Mouse (Mus musculus) heart, embryonic 10.5 days (tissue): ENCODE results near the gene Gm42417. TPM values are rescaled to one million over a fixed set of nuclear protein-coding genes. Genes with fewer than 3 reads are reported as not detected.
A peak's percentile ranks its signal among the peaks of the same experiment; 100 is the strongest.
"Not testable (repeated sequence)": the region's sequence is repeated elsewhere in the genome, so short reads cannot be mapped to it uniquely, and the experiment has no call there.

Experiments used
- DNase-seq: peaks from one replicate; pipeline ENCODE4 v3.0.0-alpha.2; 2017; ENCODE audit warnings: low spot score
- H3K27ac ChIP-seq: fragments of 300-500 bp; sonication (generic); 2 replicates; pipeline ENCODE4 v1.5.1; 2016; ENCODE audit warnings: mild to moderate bottlenecking
- H3K27me3 ChIP-seq: fragments of 300-500 bp; sonication (generic); 2 replicates; pipeline ENCODE4 v1.6.1; 2016; ENCODE audit warnings: mild to moderate bottlenecking; ENCODE audit not compliant: poor library complexity, insufficient read depth, severe bottlenecking
- H3K36me3 ChIP-seq: fragments of 300-500 bp; sonication (generic); 2 replicates; pipeline ENCODE4 v1.6.1; 2016; ENCODE audit warnings: mild to moderate bottlenecking, moderate library complexity
- H3K4me1 ChIP-seq: fragments of 300-500 bp; sonication (generic); 2 replicates; pipeline ENCODE4 v1.6.1; 2016; ENCODE audit warnings: mild to moderate bottlenecking
- H3K4me3 ChIP-seq: fragments of 300-500 bp; sonication (generic); 2 replicates; pipeline ENCODE4 v1.5.1; 2016; ENCODE audit warnings: mild to moderate bottlenecking, moderate library complexity
- H3K9me3 ChIP-seq: fragments of 300-500 bp; sonication (generic); 2 replicates; pipeline ENCODE4 v1.6.1; 2016; ENCODE audit warnings: mild to moderate bottlenecking, moderate library complexity
- WGBS: fragments of 180-500 bp; shearing (Covaris S2); methylation state at CpG from one replicate; pipeline ENCODE4 v1.1.7; 2016; 5-methylcytosine and 5-hydroxymethylcytosine counted together
- polyA plus RNA-seq: library from polyadenylated mRNA; unstranded; fragments of >200 nt; fragmentation: Nextera tagmentation; extraction: Ambion mirVana; gene quantifications from 2 replicates; pipeline ENCODE4 v1.2.1, GENCODE M21; 2016

Gm42417 gene
- polyA plus RNA-seq, 1 experiment from 2014 or later, result 1.0 TPM

DNA sequence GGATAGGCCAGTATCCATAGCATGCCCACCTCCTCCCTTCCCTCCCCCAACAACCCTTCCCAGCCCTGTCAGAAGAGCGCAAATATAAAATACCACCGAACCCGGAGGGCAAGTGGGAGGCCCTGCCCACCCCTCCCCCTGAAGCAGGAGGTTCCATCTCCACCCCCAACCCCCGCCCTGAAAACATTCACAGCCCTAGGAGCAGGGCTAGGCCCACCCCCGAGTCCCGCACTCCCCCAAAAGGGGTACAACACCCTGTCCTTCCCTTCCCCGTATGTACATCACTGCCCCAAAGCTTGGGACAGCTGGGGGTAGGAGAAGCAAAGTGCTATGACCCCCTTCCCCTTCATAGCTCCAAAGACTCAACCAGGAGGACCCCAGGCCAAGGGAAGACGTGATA is 9.5 kb upstream of the Gm42417 start:
- Histone ChIP-seq H3K4me1 (peaks cover 43% of the 10 kb centered on the region), H3K4me3 (no peak overlapping the region), H3K27me3 (no peaks in the 10 kb centered on the region), H3K9me3 (no peaks in the 10 kb centered on the region), H3K36me3 (peaks cover 53% of the 10 kb centered on the region), H3K27ac (no peak overlapping the region)
- DNase-seq, result no peak
- WGBS, result 60% methylated on average over 8 of the region's 8 CpGs

DNA sequence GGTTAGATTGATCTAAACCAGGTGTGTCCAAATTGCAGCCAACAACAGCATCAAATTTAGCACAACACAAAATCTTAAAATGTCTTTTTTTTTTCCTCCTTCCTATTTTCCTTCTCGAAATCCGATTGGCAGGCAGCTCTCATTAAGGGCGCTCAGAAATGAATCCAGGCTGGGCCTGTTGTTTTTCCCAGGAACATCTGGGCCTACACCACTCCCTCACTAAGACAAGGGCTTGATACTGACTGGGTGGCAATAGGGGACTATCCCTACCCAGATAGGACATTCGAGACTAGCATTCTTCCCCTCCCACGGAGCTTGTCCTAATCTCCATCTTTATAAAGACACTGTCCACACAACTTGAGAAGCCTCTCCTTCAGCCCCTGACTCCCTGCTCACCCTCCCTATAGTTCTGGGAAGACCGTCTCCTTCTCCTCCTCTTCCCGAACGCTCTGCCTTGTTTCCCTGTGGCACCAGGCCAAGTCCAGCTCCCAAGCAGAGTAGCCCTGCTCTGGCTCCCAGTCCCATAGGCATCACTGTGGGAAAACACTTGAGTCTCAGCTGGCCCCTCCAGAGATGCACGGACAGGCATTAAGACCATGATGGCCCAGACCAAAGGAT is 8.9 kb upstream of the Gm42417 start:
- H3K4me3 ChIP-seq, result no peak overlapping the region
- no peaks in the 10 kb centered on the region for H3K27me3 ChIP-seq
- H3K4me1 ChIP-seq, result peaks cover 43% of the 10 kb centered on the region
- H3K27ac ChIP-seq, result peak overlapping the region; percentile 94; the same call in 1 of the 2 replicates
- 55% methylated on average over 9 of the region's 9 CpGs for WGBS
- no peaks in the 10 kb centered on the region for H3K9me3 ChIP-seq
- no peak for DNase-seq
- H3K36me3 ChIP-seq, result peaks cover 46% of the 10 kb centered on the region

DNA sequence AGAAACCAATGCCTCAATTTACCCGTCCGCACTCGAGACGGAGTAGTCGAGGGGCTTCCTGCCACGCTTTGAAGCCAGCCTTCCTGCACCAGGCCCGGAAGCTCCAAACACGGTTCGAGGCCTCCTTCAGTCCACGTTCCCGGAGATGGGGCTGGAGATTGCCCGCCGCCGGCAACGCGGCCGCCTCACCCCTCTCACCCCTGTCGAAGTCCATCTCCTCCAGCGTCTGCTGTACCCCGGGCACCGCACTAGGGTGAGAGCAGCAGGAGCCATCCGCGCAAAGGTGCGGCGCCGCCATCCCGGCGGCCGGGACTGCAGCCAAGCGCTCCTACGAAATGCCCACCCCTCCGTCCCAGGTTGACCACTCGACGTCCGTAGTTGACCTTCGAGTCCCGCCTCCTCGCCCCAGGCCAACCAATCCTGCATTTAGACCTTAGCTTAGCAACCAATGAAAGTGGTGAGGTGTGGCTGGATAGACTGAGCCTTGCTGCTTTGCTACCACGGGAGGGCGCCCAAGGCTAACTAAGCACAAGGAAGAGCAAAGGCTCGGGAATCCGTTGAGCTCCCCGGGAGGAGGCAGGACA is 7.8 kb upstream of the Gm42417 start, which contains the start of gene Ankrd39:
Ankrd39 (minus strand) TSS at position 558 of the 584 bp plus-strand sequence.
- H3K4me1 ChIP-seq, result peaks cover 43% of the 10 kb centered on the region
- peak; percentile 99 for DNase-seq
- H3K27me3 ChIP-seq, result no peaks in the 10 kb centered on the region
- WGBS, result under 1% methylated on average over 43 of the region's 43 CpGs
- peaks cover 41% of the 10 kb centered on the region for H3K36me3 ChIP-seq
- H3K9me3 ChIP-seq, result no peaks in the 10 kb centered on the region
- peak within 1 kb of the TSS; percentile 94 for H3K27ac ChIP-seq
- H3K4me3 ChIP-seq, result peak within 1 kb of the TSS; percentile 83

DNA sequence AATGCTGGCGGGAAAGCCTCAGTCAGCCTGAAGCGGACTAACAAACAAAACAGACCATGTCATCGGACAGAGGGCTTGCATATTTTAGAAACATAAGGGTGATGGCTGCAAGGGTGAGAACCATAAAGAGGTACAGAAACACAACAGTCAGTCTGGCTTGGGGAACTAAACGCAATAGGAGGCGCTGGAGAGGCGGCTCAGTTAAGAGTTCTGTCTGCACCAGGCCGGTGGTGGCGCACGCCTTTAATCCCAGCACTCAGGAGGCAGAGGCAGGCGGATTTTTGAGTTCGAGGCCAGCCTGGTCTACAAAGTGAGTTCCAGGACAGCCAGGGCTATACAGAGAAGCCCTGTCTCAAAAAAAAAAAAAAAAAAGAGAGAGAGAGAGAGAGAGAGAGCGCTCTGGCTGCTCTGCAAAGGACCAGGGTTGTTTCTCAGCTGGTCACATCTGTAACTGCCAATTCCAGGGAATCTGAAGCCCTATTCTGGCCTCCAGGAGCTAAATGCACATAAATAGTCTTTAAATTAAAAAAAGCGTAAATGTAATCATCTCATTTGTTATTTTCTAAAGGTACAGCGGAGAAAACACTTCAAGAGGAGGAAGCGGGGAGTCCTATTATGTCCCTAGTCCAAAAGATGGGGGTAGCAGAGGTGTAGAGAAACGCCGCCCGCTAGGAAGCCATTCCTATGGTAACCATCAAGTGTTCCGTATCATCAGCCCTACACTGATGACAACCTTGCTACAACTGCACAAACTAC is 6.8 kb upstream of the Gm42417 start:
- Histone ChIP-seq H3K9me3 (no peaks in the 10 kb centered on the region), H3K27ac (peak overlapping the region; percentile 94; the same call in 1 of the 2 replicates), H3K4me1 (peaks cover 43% of the 10 kb centered on the region), H3K4me3 (peak overlapping the region; percentile 83), H3K27me3 (no peaks in the 10 kb centered on the region), H3K36me3 (peaks cover 41% of the 10 kb centered on the region)
- DNase-seq, result no peak
- WGBS, result 67% methylated on average over 19 of the region's 19 CpGs

DNA sequence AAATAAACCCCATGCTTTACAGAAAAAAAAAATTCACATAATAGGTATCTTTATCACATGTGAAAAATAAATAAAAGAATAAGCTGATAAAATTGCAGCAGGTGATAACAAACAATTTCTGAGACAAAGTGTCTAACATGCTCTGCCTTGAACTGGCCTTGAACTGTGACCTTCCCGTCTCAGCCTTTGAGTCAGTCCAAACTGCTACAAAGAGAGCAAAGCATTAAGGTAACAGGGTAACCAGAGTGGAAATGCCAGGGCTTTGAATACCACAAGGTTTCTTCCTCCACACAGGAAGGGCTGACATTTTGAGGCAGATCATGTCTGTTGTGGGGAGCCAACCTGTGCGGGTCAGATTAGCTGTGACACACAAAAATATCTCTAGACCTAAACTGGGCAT is 6.2 kb upstream of the Gm42417 start:
- no peak for DNase-seq
- Histone ChIP-seq H3K27ac (no peak overlapping the region), H3K9me3 (no peaks in the 10 kb centered on the region), H3K36me3 (peaks cover 40% of the 10 kb centered on the region), H3K4me3 (no peak overlapping the region), H3K27me3 (no peaks in the 10 kb centered on the region), H3K4me1 (peaks cover 43% of the 10 kb centered on the region)
- 71% methylated on average over 2 of the region's 2 CpGs for WGBS

DNA sequence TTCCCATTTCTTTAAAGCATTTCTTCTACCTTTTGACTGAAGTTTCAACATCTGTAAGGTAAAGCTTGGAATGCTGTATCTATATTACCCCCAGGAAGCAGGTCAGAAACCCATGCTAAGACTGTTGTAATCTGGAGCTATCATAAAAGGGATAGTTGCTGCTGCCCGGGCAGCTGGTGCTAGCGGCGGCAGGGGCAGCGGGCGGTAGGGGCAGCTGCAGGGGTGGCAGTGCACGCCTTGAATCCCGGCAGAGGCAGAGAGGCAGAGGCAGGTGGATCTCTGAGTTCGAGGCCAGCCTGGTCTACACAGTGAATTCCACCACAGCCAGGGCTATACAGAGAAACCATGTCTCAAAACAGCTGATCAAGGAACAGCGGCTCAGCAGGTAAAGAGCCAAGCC is 3.7 kb upstream of the Gm42417 start:
- H3K9me3 ChIP-seq, result no peaks in the 10 kb centered on the region
- no peaks in the 10 kb centered on the region for H3K27me3 ChIP-seq
- no peak for DNase-seq
- no peak overlapping the region for H3K4me3 ChIP-seq
- H3K4me1 ChIP-seq, result peaks cover 40% of the 10 kb centered on the region
- H3K27ac ChIP-seq, result no peak overlapping the region
- WGBS, result 93% methylated on average over 9 of the region's 9 CpGs
- H3K36me3 ChIP-seq, result peaks cover 36% of the 10 kb centered on the region

DNA sequence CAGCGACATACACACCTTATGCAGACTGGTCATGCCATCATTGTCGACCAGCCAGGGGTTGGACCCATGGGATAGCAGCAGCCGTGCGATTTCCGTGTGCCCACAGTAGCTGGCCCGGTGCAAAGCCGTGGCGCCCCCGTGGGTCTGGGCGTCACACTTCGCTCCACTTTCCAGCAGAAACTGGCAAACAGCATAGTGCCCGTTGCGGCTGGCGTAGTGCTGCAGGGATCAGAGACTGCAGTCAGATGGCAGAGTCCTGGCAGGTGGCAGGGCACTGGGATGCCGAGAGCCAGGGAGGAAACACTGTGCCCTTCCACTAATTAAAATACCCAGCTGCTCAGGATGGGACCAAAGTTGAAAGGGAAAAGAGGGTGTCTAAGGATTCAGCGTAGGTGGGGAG is 2.6 kb upstream of the Gm42417 start:
- Histone ChIP-seq H3K4me3 (no peak overlapping the region), H3K27me3 (no peaks in the 10 kb centered on the region), H3K27ac (peak overlapping the region; percentile 24; the same call in 1 of the 2 replicates), H3K9me3 (no peaks in the 10 kb centered on the region), H3K36me3 (peaks cover 40% of the 10 kb centered on the region), H3K4me1 (peaks cover 32% of the 10 kb centered on the region)
- WGBS, result 94% methylated on average over 16 of the region's 16 CpGs
- no peak for DNase-seq

DNA sequence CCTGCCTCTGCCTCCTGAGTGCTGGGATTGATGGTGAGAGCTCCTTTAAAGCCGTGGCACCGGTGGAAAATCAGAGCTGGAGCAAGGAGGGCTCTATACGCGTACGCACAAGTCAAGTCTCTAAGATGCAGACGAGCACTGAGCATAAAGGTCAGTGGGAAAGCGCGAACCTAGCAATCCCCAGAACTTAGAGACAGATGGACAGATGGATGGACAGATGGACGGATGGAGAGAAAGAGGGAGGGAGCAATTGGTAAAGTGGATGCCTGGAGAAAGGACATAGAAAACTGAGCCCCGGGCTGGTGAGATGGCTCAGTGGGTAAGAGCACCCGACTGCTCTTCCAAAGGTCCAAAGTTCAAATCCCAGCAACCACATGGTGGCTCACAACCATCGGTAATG is 1.6 kb upstream of the Gm42417 start:
- DNase-seq, result no peak
- H3K27ac ChIP-seq, result no peak overlapping the region
- H3K27me3 ChIP-seq, result no peaks in the 10 kb centered on the region
- no peak overlapping the region for H3K4me3 ChIP-seq
- H3K36me3 ChIP-seq, result peaks cover 40% of the 10 kb centered on the region
- no peaks in the 10 kb centered on the region for H3K9me3 ChIP-seq
- H3K4me1 ChIP-seq, result peaks cover 31% of the 10 kb centered on the region
- WGBS, result 90% methylated on average over 12 of the region's 12 CpGs

DNA sequence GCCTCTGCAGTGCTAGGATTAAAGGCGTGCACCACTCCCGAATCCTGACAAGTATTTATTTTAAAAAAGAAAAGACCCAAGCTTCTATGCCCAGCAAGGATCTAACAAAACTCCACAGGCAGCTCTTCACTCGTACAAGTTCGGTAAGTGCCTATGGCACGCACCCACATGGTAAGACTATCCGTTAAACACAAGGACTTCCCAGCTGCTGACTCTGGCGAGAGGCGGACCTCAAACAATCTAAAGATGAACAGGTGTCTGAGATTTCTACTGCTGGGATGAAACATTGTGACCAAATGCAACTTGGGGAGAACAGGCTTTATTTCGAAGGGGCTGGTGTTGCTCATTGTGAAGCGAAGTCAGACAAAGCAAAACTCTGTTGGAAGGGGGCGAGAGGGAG is 903 bp upstream of the Gm42417 start:
- H3K36me3 ChIP-seq, result peaks cover 40% of the 10 kb centered on the region
- DNase-seq, result no peak
- no peak overlapping the region for H3K4me3 ChIP-seq
- peak overlapping the region; percentile 72; the same call in 1 of the 2 replicates for H3K27ac ChIP-seq
- H3K27me3 ChIP-seq, result no peaks in the 10 kb centered on the region
- peaks cover 33% of the 10 kb centered on the region for H3K4me1 ChIP-seq
- H3K9me3 ChIP-seq, result no peaks in the 10 kb centered on the region
- 90% methylated on average over 11 of the region's 11 CpGs for WGBS

DNA sequence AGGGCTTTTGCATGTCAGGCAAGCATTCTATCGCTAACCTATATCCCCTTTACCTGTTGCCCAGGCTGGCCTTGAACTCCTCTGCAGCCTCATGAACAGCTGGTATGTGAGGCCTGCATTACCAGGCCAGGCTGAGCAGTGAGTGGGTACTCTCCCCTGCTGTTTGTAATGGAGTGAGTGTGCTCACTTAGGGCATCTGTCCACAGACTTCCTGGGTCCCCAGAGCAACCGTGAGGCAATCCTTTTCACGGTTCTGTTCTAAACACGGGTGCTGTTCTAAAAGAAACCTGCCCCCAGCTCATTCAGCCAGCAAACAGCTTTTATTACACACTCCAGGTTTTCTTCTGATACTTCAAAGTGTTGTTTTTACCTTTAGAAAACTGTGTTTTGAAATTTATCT is 502 bp downstream of the Gm42417 start:
- Histone ChIP-seq H3K27me3 (no peaks in the 10 kb centered on the region), H3K36me3 (peaks cover 40% of the 10 kb centered on the region), H3K27ac (peak overlapping the region; percentile 72; the same call in 1 of the 2 replicates), H3K9me3 (no peaks in the 10 kb centered on the region), H3K4me1 (peaks cover 44% of the 10 kb centered on the region), H3K4me3 (no peak overlapping the region)
- DNase-seq, result no peak
- WGBS, result 82% methylated on average over 4 of the region's 4 CpGs

DNA sequence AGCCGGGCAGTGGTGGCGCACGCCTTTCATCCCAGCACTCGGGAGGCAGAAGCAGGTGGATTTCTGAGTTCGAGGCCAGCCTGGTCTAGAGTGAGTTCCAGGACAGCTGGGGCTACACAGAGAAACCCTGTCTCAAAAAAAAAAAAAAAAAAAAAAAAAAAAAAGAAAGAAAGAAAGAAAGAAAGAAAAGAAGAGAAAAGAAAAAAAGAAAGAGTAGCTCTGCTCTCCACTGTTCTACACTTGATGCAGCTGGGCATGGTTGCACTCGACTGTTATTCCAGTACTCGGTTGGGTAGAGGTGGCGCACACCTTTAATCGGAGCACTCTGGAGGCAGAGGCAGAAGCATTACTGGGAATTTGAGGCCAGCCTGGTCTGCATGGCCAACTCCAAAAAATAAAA is 2.4 kb downstream of the Gm42417 start, which contains the start of gene Ankrd23:
Ankrd23 (minus strand) TSS at position 101 of the 400 bp plus-strand sequence.
- Histone ChIP-seq H3K4me1 (peaks cover 59% of the 10 kb centered on the region), H3K36me3 (peaks cover 33% of the 10 kb centered on the region), H3K27ac (peak within 1 kb of the TSS; percentile 37)
- not testable (repeated sequence) for H3K4me3 ChIP-seq, DNase-seq, H3K9me3 ChIP-seq, H3K27me3 ChIP-seq
- 83% methylated on average over 9 of the region's 9 CpGs for WGBS

DNA sequence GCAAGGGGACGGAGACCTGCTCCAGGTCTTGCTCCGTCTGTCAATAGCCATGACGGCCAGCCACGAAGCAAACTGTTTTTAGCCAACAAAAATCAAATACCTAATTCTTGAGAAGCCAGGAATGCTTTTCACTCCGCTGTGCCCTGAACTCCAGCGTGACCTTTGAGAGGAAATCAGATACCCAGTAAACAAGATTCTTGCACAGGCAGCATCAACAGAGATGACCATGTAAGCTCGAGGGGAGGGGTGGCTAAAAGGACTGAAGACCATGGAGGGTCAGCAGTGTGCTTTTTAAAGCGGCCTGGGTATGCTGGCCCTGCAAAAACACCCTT is 2.9 kb downstream of the Gm42417 start:
- Histone ChIP-seq H3K27me3 (no peaks in the 10 kb centered on the region), H3K4me3 (no peak overlapping the region), H3K27ac (peak overlapping the region; percentile 37), H3K4me1 (peaks cover 63% of the 10 kb centered on the region), H3K36me3 (peaks cover 33% of the 10 kb centered on the region), H3K9me3 (no peaks in the 10 kb centered on the region)
- DNase-seq, result no peak
- WGBS, result 43% methylated on average over 8 of the region's 8 CpGs
